Mouse (Mus musculus) kidney, adult 2 months (tissue): ENCODE results near the gene Unc13a.

Experiments used
- CTCF ChIP-seq: fragments of 200-500 bp; conservative IDR thresholded peaks from 2 replicates; pipeline ENCODE4 v1.5.1; 2011; ENCODE audit warnings: low read depth, mild to moderate bottlenecking, control low read depth, low read length, moderate library complexity, mixed read lengths; ENCODE audit not compliant: insufficient read depth, insufficient read length
- POLR2A ChIP-seq: fragments of 200-500 bp; IDR thresholded peaks from one replicate; pipeline ENCODE4 v1.6.1; 2011; ENCODE audit warnings: low read depth, low read length, control low read depth

GRCm38 (mm10) chr8:71676020-71676741 is 4.6 kb upstream of the Unc13a start, which contains the start of gene Jak3:
- TF ChIP-seq POLR2A, result peak; percentile 38
- TF ChIP-seq CTCF, result no peak
